Mouse (Mus musculus): Measurements from ENCODE around the gene Mpo. TPM values are rescaled to one million over a fixed set of nuclear protein-coding genes. Genes with fewer than 3 reads are reported as not detected.

Mpo gene
- polyA plus RNA-seq, 1 experiment: 5.5 TPM

DNA sequence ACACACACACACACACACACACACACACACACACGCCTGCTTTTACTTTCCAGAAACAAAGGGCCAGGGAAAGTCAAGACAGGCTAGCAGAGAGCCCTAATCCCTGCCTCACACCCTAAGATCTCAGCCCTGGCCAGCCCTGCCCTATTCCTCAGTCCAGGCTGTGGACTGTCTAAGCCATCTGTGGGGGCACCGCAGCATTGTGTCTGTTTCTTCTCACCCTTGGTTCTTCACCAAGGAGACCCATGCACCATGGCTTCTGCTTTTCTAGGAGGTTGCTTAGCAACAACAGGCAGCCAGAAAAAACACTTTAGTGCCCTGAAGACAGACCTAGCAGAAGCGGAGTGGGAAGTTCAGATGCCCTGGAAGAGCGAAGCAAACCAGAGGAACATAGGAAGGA lies 18.0 kb downstream of the Mpo start:
- Histone ChIP-seq H3K4me1 (ENCODE audit: control insufficient read depth, insufficient read depth, low read length) (no peaks in the 10 kb centered on the region; the same call in 1 of the 2 replicates), H3K27me3 (ENCODE audit: control insufficient read depth, insufficient read depth, low read length) (no peaks in the 10 kb centered on the region), H3K27ac (ENCODE audit: control insufficient read depth, insufficient read depth, low read depth, low read length) (no peak overlapping the region), H3K36me3 (ENCODE audit: control insufficient read depth, insufficient read depth, low read length) (no peaks in the 10 kb centered on the region), H3K4me3 (ENCODE audit: control insufficient read depth, low read depth, low read length) (no peak overlapping the region)
- TF ChIP-seq POLR2A (IDR thresholded peaks at IDR 0.05; ENCODE audit: control insufficient read depth, low read depth, low read length) (no peak), CTCF (IDR thresholded peaks at IDR 0.05; ENCODE audit: control insufficient read depth, insufficient read depth, insufficient replicate concordance, low read depth, low read length) (no peak)

GRCm38 (mm10) chr11:87814831-87815230 lies 21.4 kb downstream of the Mpo start:
- Histone ChIP-seq H3K27me3 (ENCODE audit: control insufficient read depth, insufficient read depth, low read length) (no peaks in the 10 kb centered on the region; the same call in 1 of the 2 replicates), H3K4me3 (ENCODE audit: control insufficient read depth, low read depth, low read length) (no peak overlapping the region), H3K4me1 (ENCODE audit: control insufficient read depth, insufficient read depth, low read length) (peaks cover 12% of the 10 kb centered on the region), H3K36me3 (ENCODE audit: control insufficient read depth, insufficient read depth, low read length) (no peaks in the 10 kb centered on the region), H3K27ac (ENCODE audit: control insufficient read depth, insufficient read depth, low read depth, low read length) (no peak overlapping the region)
- TF ChIP-seq POLR2A (IDR thresholded peaks at IDR 0.05; ENCODE audit: control insufficient read depth, low read depth, low read length) (no peak), CTCF (IDR thresholded peaks at IDR 0.05; ENCODE audit: control insufficient read depth, insufficient read depth, insufficient replicate concordance, low read depth, low read length) (no peak)

- TF ChIP-seq POLR2A (IDR thresholded peaks at IDR 0.05; ENCODE audit: control insufficient read depth, low read depth, low read length) (no peak), CTCF (IDR thresholded peaks at IDR 0.05; ENCODE audit: control insufficient read depth, insufficient read depth, insufficient replicate concordance, low read depth, low read length) (peak; percentile 50; the same call in 1 of the 2 replicates)
- no peaks in the 10 kb centered on the region for H3K36me3 ChIP-seq (ENCODE audit: control insufficient read depth, insufficient read depth, low read length)
- H3K27me3 ChIP-seq (ENCODE audit: control insufficient read depth, insufficient read depth, low read length): no peaks in the 10 kb centered on the region; the same call in 1 of the 2 replicates
- H3K4me3 ChIP-seq (ENCODE audit: control insufficient read depth, low read depth, low read length): no peak overlapping the region; the same call in 1 of the 2 replicates
- peaks cover 12% of the 10 kb centered on the region for H3K4me1 ChIP-seq (ENCODE audit: control insufficient read depth, insufficient read depth, low read length)
- no peak overlapping the region for H3K27ac ChIP-seq (ENCODE audit: control insufficient read depth, insufficient read depth, low read depth, low read length)
Observed at GRCm38 (mm10) chr11:87816707-87817442, 23.5 kb downstream of the Mpo start.

GRCm38 (mm10) chr11:87817443-87817773 lies 24.0 kb downstream of the Mpo start:
- peaks cover 12% of the 10 kb centered on the region for H3K4me1 ChIP-seq (ENCODE audit: control insufficient read depth, insufficient read depth, low read length)
- H3K4me3 ChIP-seq (ENCODE audit: control insufficient read depth, low read depth, low read length): no peak overlapping the region
- no peaks in the 10 kb centered on the region; the same call in 1 of the 2 replicates for H3K27me3 ChIP-seq (ENCODE audit: control insufficient read depth, insufficient read depth, low read length)
- H3K36me3 ChIP-seq (ENCODE audit: control insufficient read depth, insufficient read depth, low read length): no peaks in the 10 kb centered on the region
- no peak overlapping the region for H3K27ac ChIP-seq (ENCODE audit: control insufficient read depth, insufficient read depth, low read depth, low read length)
- TF ChIP-seq CTCF (IDR thresholded peaks at IDR 0.05; ENCODE audit: control insufficient read depth, insufficient read depth, insufficient replicate concordance, low read depth, low read length) (no peak), POLR2A (IDR thresholded peaks at IDR 0.05; ENCODE audit: control insufficient read depth, low read depth, low read length) (no peak)

- no peaks in the 10 kb centered on the region; the same call in 1 of the 2 replicates for H3K27me3 ChIP-seq (ENCODE audit: control insufficient read depth, insufficient read depth, low read length)
- H3K4me3 ChIP-seq (ENCODE audit: control insufficient read depth, low read depth, low read length): no peak overlapping the region
- no peak for TF ChIP-seq POLR2A (IDR thresholded peaks at IDR 0.05; ENCODE audit: control insufficient read depth, low read depth, low read length)
- TF ChIP-seq CTCF (IDR thresholded peaks at IDR 0.05; ENCODE audit: control insufficient read depth, insufficient read depth, insufficient replicate concordance, low read depth, low read length): no peak
- no peak overlapping the region for H3K27ac ChIP-seq (ENCODE audit: control insufficient read depth, insufficient read depth, low read depth, low read length)
- H3K4me1 ChIP-seq (ENCODE audit: control insufficient read depth, insufficient read depth, low read length): peaks cover 11% of the 10 kb centered on the region
- H3K36me3 ChIP-seq (ENCODE audit: control insufficient read depth, insufficient read depth, low read length): no peaks in the 10 kb centered on the region
Observed at GRCm38 (mm10) chr11:87821502-87821901, 28.1 kb downstream of the Mpo start.

GRCm38 (mm10) chr11:87828239-87828900 lies 35.0 kb downstream of the Mpo start, which contains the start of gene Lpo:
TSS of gene Lpo (minus strand) at chr11:87828289.
- Histone ChIP-seq H3K4me3 (ENCODE audit: control insufficient read depth, low read depth, low read length) (no peak within 1 kb of the TSS), H3K4me1 (ENCODE audit: control insufficient read depth, insufficient read depth, low read length) (no peaks in the 10 kb centered on the region), H3K27ac (ENCODE audit: control insufficient read depth, insufficient read depth, low read depth, low read length) (no peak within 1 kb of the TSS), H3K27me3 (ENCODE audit: control insufficient read depth, insufficient read depth, low read length) (no peaks in the 10 kb centered on the region), H3K36me3 (ENCODE audit: control insufficient read depth, insufficient read depth, low read length) (no peaks in the 10 kb centered on the region)
- TF ChIP-seq CTCF (IDR thresholded peaks at IDR 0.05; ENCODE audit: control insufficient read depth, insufficient read depth, insufficient replicate concordance, low read depth, low read length): no peak
- TF ChIP-seq POLR2A (IDR thresholded peaks at IDR 0.05; ENCODE audit: control insufficient read depth, low read depth, low read length): no peak

DNA sequence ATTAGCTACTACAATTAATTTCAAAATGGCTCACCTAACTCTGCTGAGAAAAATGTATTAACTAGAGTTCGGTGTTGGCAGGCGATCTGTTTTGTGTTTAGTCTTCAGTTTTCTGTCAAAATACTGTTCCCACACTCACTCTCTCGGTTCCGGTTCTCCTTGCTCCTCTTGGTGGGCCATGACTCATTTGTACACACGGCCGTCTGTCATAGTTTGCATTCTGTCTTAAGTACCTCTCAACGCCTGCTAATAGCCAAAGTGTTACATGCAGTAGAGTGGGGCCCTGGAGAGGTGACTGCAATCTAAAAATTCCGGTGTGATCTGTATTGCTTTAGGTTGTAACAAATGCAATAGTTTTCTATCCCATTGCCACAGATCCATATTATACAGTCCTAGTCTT lies 47.3 kb downstream of the Mpo start:
- Histone ChIP-seq H3K27me3 (ENCODE audit: control insufficient read depth, insufficient read depth, low read length) (no peaks in the 10 kb centered on the region), H3K4me3 (ENCODE audit: control insufficient read depth, low read depth, low read length) (no peak overlapping the region), H3K4me1 (ENCODE audit: control insufficient read depth, insufficient read depth, low read length) (no peaks in the 10 kb centered on the region), H3K36me3 (ENCODE audit: control insufficient read depth, insufficient read depth, low read length) (no peaks in the 10 kb centered on the region), H3K27ac (ENCODE audit: control insufficient read depth, insufficient read depth, low read depth, low read length) (no peak overlapping the region)
- no peak for TF ChIP-seq POLR2A (IDR thresholded peaks at IDR 0.05; ENCODE audit: control insufficient read depth, low read depth, low read length)
- TF ChIP-seq CTCF (IDR thresholded peaks at IDR 0.05; ENCODE audit: control insufficient read depth, insufficient read depth, insufficient replicate concordance, low read depth, low read length): no peak

Data from testis, adult 2 months (tissue).